Mouse (Mus musculus) embryo, embryonic 9.5 days (tissue): ENCODE data around the gene Msantd3.

Experiments
- DNase-seq: peaks from one replicate; pipeline ENCODE4 v3.0.0-alpha.2; 2017; ENCODE audit errors: extremely low spot score

Gene Msantd3

GRCm38 (mm10) chr4:48596111-48596510 is 56.4 kb downstream of the Msantd3 start:
- DNase-seq: no peak

GRCm38 (mm10) chr4:48605650-48606049 is 65.9 kb downstream of the Msantd3 start:
- DNase-seq: no peak

- DNase-seq: no peak
These were observed 69.8 kb downstream of the Msantd3 start for GRCm38 (mm10) chr4:48609485-48609884.

GRCm38 (mm10) chr4:48610251-48610650 is 70.5 kb downstream of the Msantd3 start:
- no peak for DNase-seq
